Mouse (Mus musculus): ENCODE results near the gene Nprl2.

Gene Nprl2

GRCm38 (mm10) chr9:107575579-107576356 is 33.7 kb downstream of the Nprl2 start:
- no peak for DNase-seq (ENCODE audit: low read depth in 2 of 2, low spot score in 2 of 2)

- no peak for DNase-seq (ENCODE audit: low read depth in 2 of 2, low spot score in 2 of 2)
These were observed 34.5 kb downstream of the Nprl2 start, which contains the start of gene Hyal1 for GRCm38 (mm10) chr9:107576357-107577107. Gene Hyal1 (plus strand): TSS chr9:107576927.

GRCm38 (mm10) chr9:107577871-107578270 is 35.8 kb downstream of the Nprl2 start:
- DNase-seq (ENCODE audit: low read depth in 2 of 2, low spot score in 2 of 2), result no peak

- DNase-seq (ENCODE audit: low read depth in 2 of 2, low spot score in 2 of 2), result no peak
These were observed 36.6 kb downstream of the Nprl2 start, which contains the start of gene Naa80 for GRCm38 (mm10) chr9:107578587-107578986. Gene Naa80 (plus strand): TSS chr9:107578887.

- no peak for DNase-seq (ENCODE audit: low read depth in 2 of 2, low spot score in 2 of 2)
These were observed 37.2 kb downstream of the Nprl2 start for GRCm38 (mm10) chr9:107579023-107579900.

- DNase-seq (ENCODE audit: low read depth in 2 of 2, low spot score in 2 of 2), result peak; percentile 80 to 82
These were observed 38.7 kb downstream of the Nprl2 start, which contains the start of gene Hyal3 for GRCm38 (mm10) chr9:107580501-107581317. Gene Hyal3 (plus strand): TSS chr9:107580818.

GRCm38 (mm10) chr9:107581584-107581983 is 39.6 kb downstream of the Nprl2 start:
- DNase-seq (ENCODE audit: low read depth in 2 of 2, low spot score in 2 of 2), result no peak

- DNase-seq (ENCODE audit: low read depth in 2 of 2, low spot score in 2 of 2), result no peak
These were observed 40.6 kb downstream of the Nprl2 start for GRCm38 (mm10) chr9:107582509-107583062.

- no peak for DNase-seq (ENCODE audit: low read depth in 2 of 2, low spot score in 2 of 2)
These were observed 41.1 kb downstream of the Nprl2 start for GRCm38 (mm10) chr9:107583174-107583573.

- no peak for DNase-seq (ENCODE audit: low read depth in 2 of 2, low spot score in 2 of 2)
These were observed 44.5 kb downstream of the Nprl2 start for GRCm38 (mm10) chr9:107586504-107586903.

GRCm38 (mm10) chr9:107586974-107587832 is 45.2 kb downstream of the Nprl2 start, which contains the start of gene Ifrd2:
Gene Ifrd2 (plus strand): TSS chr9:107587642.
- DNase-seq (ENCODE audit: low read depth in 2 of 2, low spot score in 2 of 2), result peak; percentile 95 to 97

- no peak for DNase-seq (ENCODE audit: low read depth in 2 of 2, low spot score in 2 of 2)
These were observed 46.0 kb downstream of the Nprl2 start for GRCm38 (mm10) chr9:107587833-107588639.

- DNase-seq (ENCODE audit: low read depth in 2 of 2, low spot score in 2 of 2), result no peak
These were observed 48.2 kb downstream of the Nprl2 start for GRCm38 (mm10) chr9:107590058-107590772.

GRCm38 (mm10) chr9:107590773-107591060 is 48.7 kb downstream of the Nprl2 start:
- DNase-seq (ENCODE audit: low read depth in 2 of 2, low spot score in 2 of 2), result no peak

GRCm38 (mm10) chr9:107593101-107593976 is 51.3 kb downstream of the Nprl2 start:
- no peak for DNase-seq (ENCODE audit: low read depth in 2 of 2, low spot score in 2 of 2)

GRCm38 (mm10) chr9:107594281-107595062 is 52.4 kb downstream of the Nprl2 start:
- DNase-seq (ENCODE audit: low read depth in 2 of 2, low spot score in 2 of 2), result no peak

Data from CD8-positive naive resting alpha-beta T cell, adult 2 months (primary cell).